Mouse (Mus musculus): ENCODE results near the gene Csrnp2.
A peak's percentile ranks its signal among the peaks of the same experiment; 100 is the strongest.

Gene Csrnp2

DNA sequence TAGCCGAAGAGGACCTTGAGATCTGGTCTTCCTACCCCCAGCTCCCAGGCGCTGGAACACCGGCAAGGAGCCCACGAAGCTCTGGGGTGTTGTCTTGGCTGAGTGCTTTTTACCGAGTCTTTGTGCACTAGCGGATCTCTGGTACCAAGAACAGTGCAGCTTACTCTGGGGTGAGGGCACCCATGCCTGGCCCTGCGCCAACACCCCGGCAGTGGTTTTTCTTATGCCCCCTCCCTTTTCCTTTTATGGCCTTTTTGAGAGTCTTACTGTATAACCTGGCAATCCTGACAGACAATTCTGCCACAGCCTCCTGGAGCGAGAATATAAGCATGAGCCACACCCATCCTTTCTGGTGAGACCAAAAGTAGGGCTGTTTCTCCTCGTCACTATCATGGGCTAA, 16.9 kb downstream of the Csrnp2 start:
- no peak for DNase-seq (ENCODE audit: low spot score in 2 of 2)

GRCm38 (mm10) chr15:100473926-100474503, 21.3 kb downstream of the Csrnp2 start:
- no peak for DNase-seq (ENCODE audit: low spot score in 2 of 2)

DNA sequence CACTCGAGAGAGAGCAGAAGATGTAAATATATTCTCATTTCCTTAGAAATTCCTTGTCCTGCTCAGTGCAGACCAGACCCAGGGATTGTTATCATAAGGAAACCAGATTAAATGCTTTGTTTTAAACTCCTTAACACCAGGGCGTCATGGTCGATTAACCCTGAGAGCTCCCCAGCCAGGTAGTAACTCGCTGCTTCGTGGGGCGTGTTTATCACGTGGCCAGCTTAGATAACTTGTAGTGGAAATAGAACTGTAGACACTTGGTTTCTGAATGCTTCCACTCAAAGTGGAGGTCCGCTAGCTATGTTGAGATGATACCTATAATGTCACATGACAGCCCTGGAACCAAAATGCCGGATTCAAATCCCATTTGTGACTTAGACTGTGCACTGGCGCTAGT, 25.3 kb downstream of the Csrnp2 start:
- DNase-seq (ENCODE audit: low spot score in 2 of 2), result no peak

- no peak for DNase-seq (ENCODE audit: low spot score in 2 of 2)
Measured at GRCm38 (mm10) chr15:100469189-100469545, 26.1 kb downstream of the Csrnp2 start.

- DNase-seq (ENCODE audit: low spot score in 2 of 2), result peak; percentile 76 to 84
Measured at GRCm38 (mm10) chr15:100468295-100469188, 26.7 kb downstream of the Csrnp2 start, which contains the start of gene Letmd1. TSS of gene Letmd1 (plus strand) at chr15:100469023.

DNA sequence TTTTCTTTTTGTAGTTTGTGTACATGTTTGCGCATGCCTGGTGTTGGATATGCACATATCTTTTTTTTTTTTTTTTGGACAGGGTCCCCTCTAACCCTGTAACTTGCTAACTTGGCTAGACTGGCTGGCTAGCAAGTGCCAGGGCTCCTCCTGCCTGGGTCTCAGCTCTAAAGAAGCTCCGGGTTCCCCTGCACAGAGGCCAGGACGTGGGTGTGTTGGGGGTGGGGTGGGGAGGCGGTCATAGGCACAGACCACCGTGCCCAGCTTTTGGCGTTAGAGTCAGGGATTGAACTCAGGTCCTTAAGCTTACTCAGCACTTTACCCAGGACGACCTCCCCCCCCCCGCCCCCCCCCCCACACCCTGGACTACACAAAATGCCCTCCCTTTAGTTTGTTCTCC, 27.6 kb downstream of the Csrnp2 start:
- DNase-seq (ENCODE audit: low spot score in 2 of 2), result no peak

GRCm38 (mm10) chr15:100465432-100465831, 29.9 kb downstream of the Csrnp2 start:
- DNase-seq (ENCODE audit: low spot score in 2 of 2), result no peak

- DNase-seq (ENCODE audit: low spot score in 2 of 2), result peak in 1 of 2 experiments; percentile 86
Measured at GRCm38 (mm10) chr15:100463712-100464111, 31.6 kb downstream of the Csrnp2 start.

DNA sequence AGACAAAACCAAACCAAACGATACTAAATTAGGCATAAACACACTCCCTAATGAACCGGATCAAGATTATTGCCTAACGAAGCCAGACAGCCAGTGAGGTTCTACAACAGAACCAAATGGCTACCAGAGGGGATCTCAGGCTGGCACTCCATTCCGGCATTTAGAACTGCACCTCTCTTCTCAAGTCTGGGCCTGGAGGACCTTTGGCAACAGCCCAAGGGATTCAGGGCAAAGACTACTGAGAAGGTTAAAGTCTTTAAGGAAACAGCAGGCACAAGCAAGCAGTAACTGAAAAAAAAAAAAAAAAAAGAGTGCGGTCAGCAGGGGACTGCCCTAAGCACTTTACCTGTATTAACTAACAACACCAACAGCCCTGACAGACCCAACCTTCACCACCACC, 33.2 kb downstream of the Csrnp2 start:
- no peak for DNase-seq (ENCODE audit: low spot score in 2 of 2)

GRCm38 (mm10) chr15:100461646-100462045, 33.6 kb downstream of the Csrnp2 start:
- no peak for DNase-seq (ENCODE audit: low spot score in 2 of 2)

- DNase-seq (ENCODE audit: low spot score in 2 of 2), result no peak
Measured at GRCm38 (mm10) chr15:100460942-100461341, 34.3 kb downstream of the Csrnp2 start.

DNA sequence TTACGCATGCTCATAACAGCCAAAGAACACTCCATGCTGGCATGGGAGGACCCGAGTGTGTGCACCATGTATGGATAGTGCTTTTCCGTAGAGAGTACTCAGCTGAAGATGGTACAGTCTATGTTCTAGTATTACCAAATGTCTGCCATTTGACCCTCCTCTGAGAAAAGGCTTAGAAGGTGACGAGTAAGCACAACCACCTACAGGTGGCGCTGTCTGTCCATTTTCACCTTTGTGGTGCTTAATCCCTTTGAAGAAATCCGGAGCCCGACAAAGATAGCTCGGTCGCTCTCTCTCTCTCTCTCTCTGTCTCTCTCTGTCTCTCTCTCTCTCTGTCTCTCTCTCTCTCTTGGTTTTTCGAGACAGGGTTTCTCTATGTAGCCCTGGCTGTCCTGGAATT, 37.2 kb downstream of the Csrnp2 start:
- DNase-seq (ENCODE audit: low spot score in 2 of 2), result no peak

DNA sequence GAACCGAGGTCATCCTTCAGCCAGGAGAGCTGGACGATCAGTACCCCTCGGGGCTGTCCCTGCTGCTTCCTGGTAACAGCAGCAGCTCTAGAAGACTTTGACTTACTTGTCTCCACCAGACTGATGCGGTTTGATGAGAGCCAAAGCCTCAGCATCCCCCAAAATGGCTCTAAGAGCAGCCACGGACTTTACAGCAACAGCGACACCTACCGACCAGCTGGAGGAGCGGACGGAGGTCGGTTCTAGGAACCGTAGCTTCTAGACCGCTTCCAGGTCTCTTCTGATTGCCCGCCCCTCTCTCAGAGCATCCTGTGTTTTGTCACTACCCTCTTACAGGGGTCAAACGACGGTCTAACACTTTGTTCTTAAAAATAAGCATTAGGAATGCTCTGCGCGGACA, 37.9 kb downstream of the Csrnp2 start:
- peak in 1 of 2 experiments; percentile 64 for DNase-seq (ENCODE audit: low spot score in 2 of 2)

DNA sequence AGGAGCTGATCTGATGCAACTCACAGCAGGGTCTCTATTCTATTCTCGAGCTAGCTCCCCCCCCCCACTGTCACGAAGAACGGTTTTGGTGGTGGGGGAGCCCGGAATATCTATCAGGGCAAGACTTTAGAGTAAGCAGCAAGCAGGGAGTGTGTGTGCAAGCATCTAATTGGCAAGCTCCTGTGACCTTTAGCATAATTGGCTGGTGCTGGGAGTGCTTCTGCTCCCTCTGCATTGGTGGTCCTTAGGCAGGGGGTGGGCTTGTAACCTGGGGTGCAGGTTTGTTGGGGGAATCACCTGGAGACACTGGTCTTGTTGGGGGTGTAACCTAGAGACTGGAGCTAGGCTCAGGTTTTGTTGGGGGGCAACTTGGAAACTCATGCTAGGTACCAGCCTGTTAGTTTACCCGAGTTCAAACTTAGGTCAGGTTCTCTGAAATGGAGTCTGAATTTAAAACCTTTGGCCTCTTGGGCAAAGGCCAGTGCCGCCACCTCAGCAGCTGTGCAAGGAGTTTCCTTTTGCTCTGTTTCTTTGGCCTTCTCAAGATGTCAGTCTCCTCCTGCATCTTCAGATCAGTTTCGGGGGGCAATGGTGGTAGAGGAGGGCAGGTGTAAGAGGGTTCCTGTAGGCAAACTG, 38.8 kb downstream of the Csrnp2 start:
- no peak for DNase-seq (ENCODE audit: low spot score in 2 of 2)

DNA sequence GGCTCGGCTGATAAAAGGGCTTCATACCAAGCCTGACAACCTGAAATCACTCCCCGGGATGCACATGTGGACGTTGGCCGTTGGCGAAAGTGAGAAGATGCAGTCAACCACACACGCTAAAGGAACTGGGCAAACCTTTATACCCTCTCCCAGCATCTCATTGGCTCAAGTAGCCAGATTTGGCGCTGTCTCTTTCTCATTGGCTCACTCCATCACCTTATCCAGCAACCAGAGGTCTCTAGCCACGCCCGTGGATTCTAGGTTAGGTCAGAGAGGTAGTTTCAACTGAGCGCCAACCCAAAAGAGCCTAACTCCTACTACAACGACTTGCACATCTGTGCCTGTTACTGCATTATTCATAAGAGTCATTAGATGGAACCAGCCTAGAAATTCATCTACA, 42.8 kb downstream of the Csrnp2 start:
- DNase-seq (ENCODE audit: low spot score in 2 of 2), result no peak

GRCm38 (mm10) chr15:100451245-100451644, 44.0 kb downstream of the Csrnp2 start:
- DNase-seq (ENCODE audit: low spot score in 2 of 2), result no peak

- no peak for DNase-seq (ENCODE audit: low spot score in 2 of 2)
Measured at GRCm38 (mm10) chr15:100449495-100449894, 45.8 kb downstream of the Csrnp2 start.

DNA sequence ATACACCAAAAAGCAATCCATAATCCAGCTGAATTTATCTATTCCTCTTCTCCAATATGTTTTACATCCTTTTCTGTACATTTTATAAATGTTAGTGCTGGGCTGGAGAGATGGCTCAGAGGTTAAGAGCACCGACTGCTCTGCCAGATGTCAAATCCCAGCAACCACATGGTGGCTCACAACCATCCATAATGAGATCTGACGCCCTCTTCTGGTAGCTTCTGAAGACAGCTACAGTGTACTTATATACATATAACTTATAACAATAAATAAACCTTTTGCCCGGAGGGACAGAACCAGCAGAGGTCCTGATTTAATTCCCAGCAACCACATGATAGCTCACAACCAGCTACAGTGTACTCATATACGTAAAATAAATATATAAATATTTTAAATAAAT, 46.7 kb downstream of the Csrnp2 start:
- no peak for DNase-seq (ENCODE audit: low spot score in 2 of 2)

- DNase-seq (ENCODE audit: low spot score in 2 of 2), result no peak
Measured at GRCm38 (mm10) chr15:100446887-100447286, 48.4 kb downstream of the Csrnp2 start.

GRCm38 (mm10) chr15:100443126-100443922, 52.0 kb downstream of the Csrnp2 start:
- DNase-seq (ENCODE audit: low spot score in 2 of 2), result peak; percentile 82 to 88

DNA sequence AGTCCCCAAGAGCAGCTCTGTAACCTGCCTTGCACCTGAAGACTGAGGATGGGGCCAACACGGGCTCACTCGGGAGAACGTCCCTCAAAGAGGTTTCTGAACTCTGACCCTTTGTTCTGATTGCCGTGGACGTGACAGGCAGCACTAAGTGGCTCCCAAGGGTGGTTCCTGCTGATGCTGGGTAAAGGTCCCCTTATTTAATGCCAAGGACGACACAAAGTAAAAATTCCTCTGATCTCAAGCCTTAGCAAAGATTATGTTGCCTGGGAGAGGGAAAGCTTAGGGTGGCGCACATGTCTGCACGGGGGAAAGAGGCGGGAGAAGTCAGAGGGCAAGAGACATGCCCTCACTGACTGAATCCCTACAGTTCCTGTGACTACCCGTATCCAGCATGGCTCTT, 58.8 kb downstream of the Csrnp2 start:
- no peak for DNase-seq (ENCODE audit: low spot score in 2 of 2)

DNA sequence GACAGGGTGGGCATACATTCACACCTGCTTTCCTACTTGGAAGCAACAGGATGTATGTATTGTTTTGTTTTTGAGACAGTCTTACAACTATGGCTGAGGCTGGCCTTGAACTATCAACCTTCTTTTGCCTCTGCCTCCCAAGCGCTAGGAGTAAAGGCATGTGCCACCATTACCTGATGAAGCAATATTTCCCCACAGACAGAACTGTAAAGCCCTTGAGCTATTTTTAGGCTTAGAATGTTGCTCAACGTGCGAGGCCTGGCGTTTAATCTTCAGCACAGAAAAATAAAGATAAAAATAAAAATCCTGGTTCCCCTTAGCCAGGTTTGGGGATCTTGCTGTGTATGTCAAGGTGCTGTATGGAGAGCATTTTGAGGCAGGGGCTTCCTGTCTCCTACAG, 59.2 kb downstream of the Csrnp2 start:
- no peak for DNase-seq (ENCODE audit: low spot score in 2 of 2)

Measured in left cerebral cortex, adult 9 months (tissue).